Mouse (Mus musculus): ENCODE results near the gene Pde11a. TPM values are rescaled to one million over a fixed set of nuclear protein-coding genes. Genes with fewer than 3 reads are reported as not detected.

Gene Pde11a
- total RNA-seq, 2 experiments from 2014 or later = 3.7 to 4.6 TPM

DNA sequence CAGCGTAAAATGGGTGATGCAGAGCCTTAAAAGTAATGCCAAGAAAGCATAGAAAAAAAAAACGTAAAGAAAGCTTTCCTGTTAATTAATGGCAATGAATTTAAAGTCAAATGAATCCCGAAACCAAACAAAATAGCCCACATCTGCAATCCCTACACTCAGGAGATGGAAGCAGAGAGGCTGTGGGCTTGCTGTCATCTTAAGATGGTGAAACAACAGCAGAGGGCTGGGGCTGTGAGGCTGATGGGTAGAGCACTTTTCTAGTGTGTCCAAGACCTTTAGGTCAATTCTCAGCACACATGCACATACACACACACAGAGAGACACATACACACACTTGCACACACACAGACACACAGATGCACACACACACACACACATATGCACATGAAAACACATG lies 12.4 kb downstream of the Pde11a start:
- no peak for DNase-seq (ENCODE audit: low spot score in 2 of 2)
- intact Hi-C loops (cut with DNase I) = no loop called here

GRCm38 (mm10) chr2:76324463-76324862 lies 14.1 kb downstream of the Pde11a start:
- intact Hi-C loops (cut with DNase I) = no loop called here
- DNase-seq (ENCODE audit: low spot score in 2 of 2) = no peak

- peak; percentile 16 to 25 for DNase-seq (ENCODE audit: low spot score in 2 of 2)
- intact Hi-C loops (cut with DNase I) = no loop called here
Measured at GRCm38 (mm10) chr2:76323185-76323875, 15.2 kb downstream of the Pde11a start.

DNA sequence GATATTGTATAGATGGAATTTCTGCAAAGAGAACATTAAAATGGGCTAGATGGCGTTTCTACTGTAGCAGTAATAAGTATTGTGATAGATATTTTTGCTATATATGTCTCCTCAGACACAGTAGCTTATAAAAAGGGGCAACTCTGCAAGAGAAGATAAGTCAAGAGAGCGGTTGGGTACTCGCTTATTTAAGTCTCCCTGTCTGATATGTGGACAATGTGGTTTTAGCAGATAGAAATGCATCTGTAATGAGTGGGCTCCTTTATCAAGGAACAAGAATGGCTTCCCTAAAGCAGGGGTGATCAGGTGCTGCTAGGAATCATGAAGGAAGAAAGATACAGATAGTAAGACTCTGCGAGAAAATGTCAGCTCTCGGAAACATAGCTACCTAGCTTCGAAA lies 18.2 kb downstream of the Pde11a start:
- no peak for DNase-seq (ENCODE audit: low spot score in 2 of 2)
- intact Hi-C loops (cut with DNase I) = no loop called here

DNA sequence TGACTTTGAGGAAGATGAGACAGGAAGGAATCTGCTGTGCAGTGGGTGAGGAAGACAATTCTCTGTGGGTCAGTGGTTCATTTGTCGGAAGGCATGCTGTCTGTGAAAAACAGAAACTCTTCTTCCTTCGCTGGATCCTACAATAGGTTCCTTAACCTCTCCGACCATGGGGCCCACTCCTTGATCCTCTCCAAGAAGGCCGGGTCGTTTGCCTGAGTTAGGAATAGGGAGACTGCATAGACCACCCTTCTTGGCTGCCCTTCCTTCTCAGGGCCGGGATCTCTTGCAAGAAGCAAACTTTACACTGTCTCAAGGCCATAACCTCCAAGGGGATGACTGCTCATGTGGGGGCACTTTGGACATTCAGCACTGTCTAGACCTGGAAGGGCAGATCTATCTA lies 19.3 kb downstream of the Pde11a start:
- no peak for DNase-seq (ENCODE audit: low spot score in 2 of 2)
- intact Hi-C loops (cut with DNase I) = no loop called here

DNA sequence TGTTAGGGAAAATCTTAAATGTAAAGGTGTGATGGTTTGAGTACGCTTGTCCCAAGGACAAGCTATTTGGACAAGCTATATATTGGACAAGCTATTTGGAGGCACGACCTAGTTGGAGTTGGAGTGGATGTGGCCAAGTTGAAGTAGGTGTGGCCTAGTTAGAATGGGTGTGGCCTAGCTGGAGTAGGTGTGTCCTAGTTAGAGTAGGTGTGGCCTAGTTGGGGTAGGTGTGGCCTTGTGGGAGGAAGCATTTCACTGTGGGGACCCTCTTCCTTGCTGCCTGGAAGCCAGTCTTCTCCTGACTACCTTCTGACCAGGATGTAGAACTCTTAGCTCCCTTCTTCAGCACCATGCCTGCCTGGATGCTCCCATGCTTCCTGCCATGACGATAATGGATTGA lies 50.9 kb downstream of the Pde11a start:
- intact Hi-C loops (cut with DNase I) = no loop called here
- no peak for DNase-seq (ENCODE audit: low spot score in 2 of 2)

DNA sequence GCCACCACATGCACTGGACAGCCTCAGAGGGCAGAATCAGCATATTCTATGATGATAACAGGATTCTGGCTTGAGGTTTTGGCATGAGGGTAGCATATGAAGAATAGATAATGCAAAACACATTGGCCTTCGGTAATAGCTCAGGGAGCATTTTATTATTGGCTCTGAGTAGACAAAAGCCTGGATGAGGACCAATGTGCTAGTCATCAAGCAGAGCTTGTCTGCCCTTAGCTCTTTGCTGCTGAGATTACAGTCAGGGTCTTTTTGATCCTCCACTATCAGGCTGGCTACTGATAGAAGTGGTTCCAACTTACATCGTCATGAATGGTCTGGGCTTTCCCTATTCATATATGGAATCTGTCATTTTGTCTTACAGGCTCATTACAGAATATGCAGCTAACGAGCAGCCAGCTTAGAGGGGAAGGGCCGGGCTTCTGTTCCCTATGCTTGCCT lies 52.3 kb downstream of the Pde11a start:
- DNase-seq (ENCODE audit: low spot score in 2 of 2) = no peak

GRCm38 (mm10) chr2:76285150-76285549 lies 53.4 kb downstream of the Pde11a start:
- no peak for DNase-seq (ENCODE audit: low spot score in 2 of 2)
- intact Hi-C loops (cut with DNase I) = no loop called here

More for the DNA sequence above, 52.3 kb downstream of the Pde11a start:
- intact Hi-C loops (cut with DNase I) = no loop called here

DNA sequence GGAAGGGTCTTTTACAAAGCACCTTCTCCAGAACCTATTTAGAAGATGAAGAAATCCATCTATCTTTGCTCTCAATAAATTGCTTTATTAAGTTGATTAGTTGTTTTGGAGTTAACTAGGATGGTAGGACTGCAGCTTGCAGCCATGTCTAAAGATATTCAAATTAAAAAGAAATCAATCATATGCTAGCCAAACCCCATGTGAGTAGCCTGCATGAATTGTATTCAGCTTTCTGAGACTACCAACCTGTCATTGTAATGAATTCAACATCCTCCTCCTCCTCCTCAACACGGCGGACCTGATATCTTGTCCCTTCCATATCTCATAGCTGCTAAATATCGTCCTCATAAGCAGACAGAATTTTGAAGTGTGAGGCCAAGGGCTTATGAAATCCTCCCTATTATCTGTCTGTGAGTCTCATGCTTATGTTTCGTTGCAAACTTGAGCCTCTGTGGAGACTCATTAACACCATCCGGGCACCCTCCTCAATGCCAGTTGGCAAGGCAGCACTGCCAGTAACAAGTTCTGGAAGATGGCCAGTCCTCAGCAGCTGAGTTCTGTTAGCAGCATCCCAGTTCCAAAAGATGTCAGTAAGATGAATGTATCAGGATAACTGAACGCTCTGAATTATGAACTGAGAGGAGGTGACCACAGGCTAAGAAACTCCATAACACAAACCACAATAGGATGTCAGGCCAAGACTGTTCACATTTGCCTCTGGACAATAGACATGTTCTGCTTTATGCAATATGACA lies 55.0 kb downstream of the Pde11a start:
- DNase-seq (ENCODE audit: low spot score in 2 of 2) = peak; percentile 59 to 76
- intact Hi-C loops (cut with DNase I) = no loop called here

DNA sequence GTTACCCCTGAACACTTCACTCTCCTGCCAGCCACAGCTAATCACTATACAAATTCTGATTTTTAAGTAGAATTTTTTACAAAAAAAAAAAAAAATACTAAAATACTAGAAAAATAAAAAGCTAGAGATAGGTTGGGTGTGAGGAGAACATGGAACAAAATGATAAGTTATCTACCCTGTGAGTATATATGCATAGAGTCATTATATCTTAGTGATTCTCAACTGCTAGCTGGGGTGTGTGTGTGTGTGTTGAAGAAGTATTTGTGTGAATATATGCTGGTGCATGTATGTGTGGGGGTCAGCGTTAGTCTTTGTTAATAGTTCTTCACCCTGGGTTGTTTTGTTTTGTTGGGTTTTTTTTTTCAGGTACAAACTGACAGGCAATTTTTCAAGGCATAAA lies 69.1 kb downstream of the Pde11a start:
- DNase-seq (ENCODE audit: low spot score in 2 of 2) = no peak
- intact Hi-C loops (cut with DNase I) = no loop called here

DNA sequence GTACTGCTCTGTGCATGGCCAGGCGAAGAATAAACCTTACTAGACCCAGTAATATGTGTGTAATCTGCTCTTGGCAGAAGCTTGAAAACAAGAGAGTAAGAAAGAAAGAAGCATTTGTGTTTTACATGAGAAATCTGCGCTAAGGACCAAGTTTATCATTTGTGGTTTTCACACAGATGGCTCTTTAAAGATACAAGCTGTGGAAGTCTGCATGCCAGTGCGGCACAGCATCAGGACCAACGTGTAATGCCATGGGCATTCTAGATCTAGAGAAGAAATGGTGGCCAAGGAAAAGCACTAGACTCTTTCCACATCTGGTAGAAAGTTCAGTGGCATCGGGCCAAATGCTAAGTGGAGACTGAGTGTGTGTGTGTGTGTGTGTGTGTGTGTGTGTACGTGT lies 71.2 kb downstream of the Pde11a start:
- intact Hi-C loops (cut with DNase I) = no loop called here
- no peak for DNase-seq (ENCODE audit: low spot score in 2 of 2)

DNA sequence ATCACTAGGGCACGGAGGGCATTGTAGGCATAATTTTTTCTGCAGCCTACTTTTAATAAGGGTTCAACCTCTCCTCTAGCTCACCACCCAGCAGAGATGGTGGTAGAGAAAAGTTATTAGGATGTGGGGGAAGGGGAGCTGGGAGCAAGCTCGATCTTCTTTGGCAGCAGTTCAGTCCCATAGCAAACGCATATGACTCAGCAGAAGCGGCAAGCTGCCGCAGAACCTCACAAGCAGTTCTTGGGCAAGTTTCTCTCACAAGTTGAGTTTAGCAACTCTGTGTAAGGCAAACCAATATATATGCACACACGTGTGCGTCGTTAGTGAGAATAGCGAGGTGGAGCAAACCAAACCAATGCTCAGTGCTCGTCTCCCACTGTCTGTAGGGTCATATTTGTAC lies 72.0 kb downstream of the Pde11a start:
- peak; percentile 7 to 10 for DNase-seq (ENCODE audit: low spot score in 2 of 2)
- intact Hi-C loops (cut with DNase I) = no loop called here

- no peak for DNase-seq (ENCODE audit: low spot score in 2 of 2)
- intact Hi-C loops (cut with DNase I) = no loop called here
Measured at GRCm38 (mm10) chr2:76264258-76264657, 74.3 kb downstream of the Pde11a start.

DNA sequence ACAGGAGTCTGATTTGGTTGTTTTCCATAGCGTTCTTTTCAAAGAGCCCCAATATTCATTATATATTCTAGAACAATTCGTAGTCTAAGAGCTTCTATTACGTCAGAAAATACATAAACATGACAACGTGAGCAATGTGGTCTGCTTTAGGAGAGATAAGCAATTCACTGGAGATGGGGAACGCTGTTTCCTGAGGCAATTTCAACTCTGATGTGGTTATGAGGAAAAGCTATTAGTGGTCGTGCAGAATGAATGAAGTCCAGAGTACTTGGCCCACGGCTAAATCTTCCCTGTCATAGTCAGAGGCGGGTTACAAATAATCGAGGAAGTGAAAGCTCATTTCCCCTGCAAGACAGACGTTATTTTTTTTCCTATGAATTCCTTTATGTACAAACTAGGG lies 75.9 kb downstream of the Pde11a start:
- intact Hi-C loops (cut with DNase I) = no loop called here
- no peak for DNase-seq (ENCODE audit: low spot score in 2 of 2)

GRCm38 (mm10) chr2:76254833-76255232 lies 83.7 kb downstream of the Pde11a start:
- DNase-seq (ENCODE audit: low spot score in 2 of 2) = peak; percentile 44 to 50
- intact Hi-C loops (cut with DNase I) = loop anchor here (5.0 kb wide), 1 partner anchor 102 kb away; no protein-coding TSS in a partner anchor

DNA sequence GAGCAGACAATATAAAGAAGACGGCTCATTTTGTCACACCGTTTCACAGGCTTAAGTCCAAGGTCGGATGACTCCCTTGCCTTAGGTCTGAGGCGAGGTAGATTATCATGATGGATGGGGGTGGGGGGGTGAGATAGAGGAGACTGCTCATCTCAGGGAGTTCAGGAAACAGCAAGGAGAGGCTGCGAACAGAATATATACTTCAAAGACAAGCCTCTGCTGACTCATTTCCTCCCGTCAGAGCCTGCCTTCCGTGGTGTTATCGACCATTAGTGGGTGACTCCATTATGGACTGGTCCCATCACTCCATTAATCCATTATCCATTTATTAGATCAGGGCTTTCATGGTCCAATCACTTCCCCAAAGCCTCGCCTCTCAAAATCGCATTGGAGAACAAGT lies 87.2 kb downstream of the Pde11a start:
- intact Hi-C loops (cut with DNase I) = no loop called here
- DNase-seq (ENCODE audit: low spot score in 2 of 2) = no peak

- no peak for DNase-seq (ENCODE audit: low spot score in 2 of 2)
- intact Hi-C loops (cut with DNase I) = no loop called here
Measured at GRCm38 (mm10) chr2:76248242-76248641, 90.3 kb downstream of the Pde11a start.

DNA sequence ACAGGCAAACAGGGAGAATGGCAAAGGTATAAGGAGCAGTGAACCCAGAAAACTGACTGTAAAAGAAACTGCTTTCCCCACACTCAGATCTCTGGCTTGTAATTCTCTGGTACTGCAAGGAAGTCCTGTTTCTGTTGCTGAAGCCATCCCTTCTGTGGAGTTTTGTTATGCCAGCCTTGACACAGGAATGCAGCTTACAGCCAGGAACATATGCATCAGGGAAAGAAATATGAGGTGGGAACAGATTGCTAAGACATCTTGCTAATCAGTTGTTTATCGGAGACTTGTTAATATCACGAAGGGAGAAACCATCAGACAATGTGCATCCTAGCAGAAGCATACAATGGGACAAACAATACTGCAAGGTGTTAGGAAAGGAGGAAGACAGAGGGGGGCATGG lies 99.4 kb downstream of the Pde11a start:
- intact Hi-C loops (cut with DNase I) = loop anchor here (10.0 kb wide), 1 partner anchor 114 kb away; no protein-coding TSS in a partner anchor
- no peak for DNase-seq (ENCODE audit: low spot score in 2 of 2)

DNA sequence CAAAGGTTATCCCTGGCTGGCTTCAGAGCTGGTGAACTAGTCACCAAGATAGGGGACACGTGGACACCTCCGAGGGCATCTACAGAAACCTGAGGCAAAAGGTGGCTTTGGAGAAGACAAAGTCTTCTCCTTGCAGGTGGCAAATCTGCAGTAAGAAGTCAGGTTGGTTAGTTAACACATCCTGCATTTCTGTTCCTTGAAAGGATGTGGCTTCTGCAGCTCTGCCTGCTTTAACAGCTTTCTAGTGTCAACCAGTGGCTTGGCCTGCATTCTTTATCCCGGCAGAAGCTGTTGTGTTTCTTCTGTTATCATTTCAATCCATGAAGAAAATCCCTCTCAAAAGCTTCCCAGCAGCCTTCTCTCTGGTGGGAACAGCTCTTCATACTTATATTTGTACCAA lies 100.1 kb downstream of the Pde11a start:
- intact Hi-C loops (cut with DNase I) = loop anchor here (10.0 kb wide), 1 partner anchor 114 kb away; no protein-coding TSS in a partner anchor
- no peak for DNase-seq (ENCODE audit: low spot score in 2 of 2)

- intact Hi-C loops (cut with DNase I) = loop anchor here (10.0 kb wide), 1 partner anchor 113 kb away; no protein-coding TSS in a partner anchor
- DNase-seq (ENCODE audit: low spot score in 2 of 2) = no peak
Measured at GRCm38 (mm10) chr2:76237638-76238420, 100.7 kb downstream of the Pde11a start.
